Mouse (Mus musculus): Measurements from ENCODE around the gene Hnrnpl.

- TF ChIP-seq CTCF (IDR thresholded peaks at IDR 0.05; ENCODE audit: insufficient read depth, low read depth, low read length) (no peak), POLR2A (IDR thresholded peaks at IDR 0.05; ENCODE audit: insufficient read depth, low read depth, low read length) (no peak)
Observed at GRCm38 (mm10) chr7:28831411-28832125, 23.2 kb downstream of the Hnrnpl start.
